Mouse (Mus musculus) monocyte, adult 2 months (primary cell): ENCODE results near the gene Shisa9.

ENCODE experiments used
- DNase-seq, 2 experiments: peaks; one replicate each; pipeline ENCODE4 v3.0.0; 2022; ENCODE audit warnings: low spot score in 2 of 2, low read depth in 1 of 2

The Shisa9 gene

DNA sequence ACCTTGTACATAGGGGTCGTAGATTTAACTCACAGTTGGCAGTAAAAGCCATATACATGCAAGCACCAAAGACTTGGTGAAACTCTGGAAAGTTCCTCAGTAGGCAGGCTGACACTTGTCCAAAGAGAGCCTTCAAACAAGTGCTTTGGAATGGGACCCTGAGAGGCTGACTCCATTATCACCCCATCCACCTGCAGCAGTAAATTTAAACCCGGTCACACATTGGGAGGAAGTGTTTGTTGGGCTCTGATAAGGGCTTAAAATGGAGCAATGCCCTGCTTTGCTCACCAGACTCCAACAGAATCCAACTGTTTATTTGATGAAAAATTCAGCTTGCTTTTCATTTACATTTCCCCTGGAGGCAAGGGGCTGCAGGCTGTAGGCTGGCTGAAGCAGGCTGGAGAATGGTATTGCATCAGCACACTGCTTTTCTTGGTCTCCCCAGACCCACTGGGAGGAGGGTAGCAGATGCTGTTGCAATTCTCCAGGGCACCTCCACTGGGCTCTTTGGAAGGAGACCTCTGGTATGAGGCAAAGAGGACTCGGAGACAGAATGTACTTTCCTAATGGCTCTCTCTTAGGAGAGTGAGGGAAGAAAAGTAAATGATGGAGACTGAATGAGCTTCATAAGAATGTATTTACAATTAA, 323.5 kb downstream of the Shisa9 start:
- no peak for DNase-seq

DNA sequence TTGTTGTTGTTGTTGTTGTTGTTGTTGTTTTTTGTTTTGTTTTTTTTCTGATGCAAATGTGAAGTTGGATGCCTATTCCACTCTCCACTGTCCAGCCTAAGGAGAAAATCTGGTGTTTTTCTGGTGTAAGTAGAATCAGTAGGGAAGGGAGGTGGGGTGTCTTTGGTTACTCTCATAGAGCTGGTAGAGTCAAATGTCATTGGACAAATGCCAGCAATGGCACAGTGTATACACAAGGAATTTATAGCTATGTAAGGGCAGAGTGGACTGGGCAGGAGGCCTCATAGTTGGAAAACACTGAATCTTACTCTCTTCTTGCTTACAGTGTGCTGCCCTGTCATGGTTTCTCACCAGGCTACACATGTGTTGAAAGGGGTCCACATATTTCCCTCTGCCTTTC, 325.9 kb downstream of the Shisa9 start:
- no peak for DNase-seq

- no peak for DNase-seq
These were observed 331.7 kb downstream of the Shisa9 start for GRCm38 (mm10) chr16:12315627-12316026.
